Mouse (Mus musculus) olfactory bulb, adult 2 months (tissue): ENCODE measurements around the gene Hspg2.

Source experiments
- CTCF ChIP-seq: fragments of 200-500 bp; IDR thresholded peaks from 2 replicates; pipeline ENCODE4 v1.5.1; 2012; ENCODE audit warnings: low read depth, mild to moderate bottlenecking, low read length, moderate library complexity; ENCODE audit not compliant: insufficient read depth
- POLR2A ChIP-seq: fragments of 200-500 bp; IDR thresholded peaks from 2 replicates; pipeline ENCODE4 v1.6.1; 2012; ENCODE audit warnings: mild to moderate bottlenecking, low read depth, low read length, moderate library complexity; ENCODE audit not compliant: insufficient read depth

GRCm38 (mm10) chr4:137525426-137525825, 56.9 kb downstream of the Hspg2 start:
- TF ChIP-seq POLR2A (no peak), CTCF (no peak)
